Mouse (Mus musculus): Measurements from ENCODE around the gene Usp51. TPM values are rescaled to one million over a fixed set of nuclear protein-coding genes. Genes with fewer than 3 reads are reported as not detected.
"Not testable (repeated sequence)": the region's sequence is repeated elsewhere in the genome, so short reads cannot be mapped to it uniquely, and the experiment has no call there.

Gene Usp51
- total RNA-seq (2021): 1 to 10 TPM; 2.4 to 2.7 TPM

GRCm38 (mm10) chrX:153006387-153006841 is at the start of gene Usp51:
Gene Usp51 (plus strand): TSS chrX:153006469.
- intact Hi-C loops (cut with DNase I): loop anchor here (2.0 to 5.0 kb wide), 2 partner anchors 79 to 134 kb away; no protein-coding TSS in a partner anchor
- peak; percentile 14 to 34 for DNase-seq (ENCODE audit: extremely low spot score in 1 of 2, low spot score in 2 of 2)

GRCm38 (mm10) chrX:152969606-152970005 is 36.7 kb upstream of the Usp51 start:
- intact Hi-C loops (cut with DNase I): no loop called here
- no peak for DNase-seq (ENCODE audit: extremely low spot score in 1 of 2, low spot score in 2 of 2)

- DNase-seq (ENCODE audit: extremely low spot score in 1 of 2, low spot score in 2 of 2); intact Hi-C loops (cut with DNase I): not testable (repeated sequence)
These were observed 32.6 kb upstream of the Usp51 start for GRCm38 (mm10) chrX:152973476-152974203.

- intact Hi-C loops (cut with DNase I): no loop called here
These were observed 32.0 kb upstream of the Usp51 start for GRCm38 (mm10) chrX:152974204-152974661.

GRCm38 (mm10) chrX:152976538-152976937 is 29.7 kb upstream of the Usp51 start:
- no peak for DNase-seq (ENCODE audit: extremely low spot score in 1 of 2, low spot score in 2 of 2)
- intact Hi-C loops (cut with DNase I): no loop called here

More at GRCm38 (mm10) chrX:152974204-152974661, 32.0 kb upstream of the Usp51 start:
- DNase-seq (ENCODE audit: extremely low spot score in 1 of 2, low spot score in 2 of 2): peak; percentile 50 to 60

- intact Hi-C loops (cut with DNase I): no loop called here
- DNase-seq (ENCODE audit: extremely low spot score in 1 of 2, low spot score in 2 of 2): no peak
These were observed 21.3 kb upstream of the Usp51 start for GRCm38 (mm10) chrX:152985009-152985408.

- intact Hi-C loops (cut with DNase I); DNase-seq (ENCODE audit: extremely low spot score in 1 of 2, low spot score in 2 of 2): not testable (repeated sequence)
These were observed 16.4 kb upstream of the Usp51 start for GRCm38 (mm10) chrX:152989852-152990251.

- DNase-seq (ENCODE audit: extremely low spot score in 1 of 2, low spot score in 2 of 2); intact Hi-C loops (cut with DNase I): not testable (repeated sequence)
These were observed 10.2 kb upstream of the Usp51 start for GRCm38 (mm10) chrX:152996105-152996504.

- intact Hi-C loops (cut with DNase I): loop anchor here (2.0 to 5.0 kb wide), 2 partner anchors 80 to 134 kb away; no protein-coding TSS in a partner anchor
- DNase-seq (ENCODE audit: extremely low spot score in 1 of 2, low spot score in 2 of 2): peak; percentile 4 to 61
These were observed 884 bp downstream of the Usp51 start for GRCm38 (mm10) chrX:153007021-153007684.

- intact Hi-C loops (cut with DNase I): loop anchor here (2.0 to 5.0 kb wide), 2 partner anchors 80 to 133 kb away; no protein-coding TSS in a partner anchor
- no peak for DNase-seq (ENCODE audit: extremely low spot score in 1 of 2, low spot score in 2 of 2)
These were observed 1.4 kb downstream of the Usp51 start for GRCm38 (mm10) chrX:153007685-153008047.

GRCm38 (mm10) chrX:153025255-153025654 is 19.0 kb downstream of the Usp51 start:
- DNase-seq (ENCODE audit: extremely low spot score in 1 of 2, low spot score in 2 of 2); intact Hi-C loops (cut with DNase I): not testable (repeated sequence)

GRCm38 (mm10) chrX:153025709-153026108 is 19.4 kb downstream of the Usp51 start:
- DNase-seq (ENCODE audit: extremely low spot score in 1 of 2, low spot score in 2 of 2); intact Hi-C loops (cut with DNase I): not testable (repeated sequence)

- DNase-seq (ENCODE audit: extremely low spot score in 1 of 2, low spot score in 2 of 2); intact Hi-C loops (cut with DNase I): not testable (repeated sequence)
These were observed 25.3 kb downstream of the Usp51 start for GRCm38 (mm10) chrX:153031547-153031946.

- intact Hi-C loops (cut with DNase I): no loop called here
- peak; percentile 68 to 90 for DNase-seq (ENCODE audit: extremely low spot score in 1 of 2, low spot score in 2 of 2)
These were observed 31.1 kb downstream of the Usp51 start, which contains the start of gene Mageh1 for GRCm38 (mm10) chrX:153037087-153037971. Gene Mageh1 (minus strand): TSS chrX:153037575.

- DNase-seq (ENCODE audit: extremely low spot score in 1 of 2, low spot score in 2 of 2); intact Hi-C loops (cut with DNase I): not testable (repeated sequence)
These were observed 31.9 kb downstream of the Usp51 start for GRCm38 (mm10) chrX:153037972-153038744.

Data from left cerebral cortex, postnatal 10 days (tissue).